Comparison of ENCODE assay signal across 16 mouse cellular contexts in the genomic region with DNA sequence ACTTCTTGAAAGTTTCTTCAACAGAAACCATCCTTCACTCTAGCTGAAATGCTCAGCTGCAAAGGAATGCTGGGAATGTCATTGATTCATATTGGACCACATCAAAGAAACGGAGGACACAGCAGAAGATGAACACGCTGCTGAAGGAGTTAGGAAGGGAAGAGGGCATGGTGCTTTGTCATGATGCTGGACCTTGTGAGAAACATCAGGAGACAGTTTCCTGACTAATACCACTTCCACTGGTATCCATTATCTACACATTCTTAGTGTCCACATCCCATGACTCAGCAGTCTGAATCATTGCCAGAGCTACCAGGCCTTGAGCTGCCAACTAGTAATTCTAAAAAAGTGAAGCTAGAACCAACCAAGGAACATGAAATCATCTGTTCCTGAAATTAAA. TPM values are rescaled to one million over a fixed set of nuclear protein-coding genes. Genes with fewer than 3 reads are reported as not detected.
DNase-seq lines count a peak whose midpoint lies in the region; ATAC-seq and TF ChIP-seq lines count a peak whose summit lies in the region.
"Had no signal": no experiment of that assay in that cellular context is flagged by ENCODE, and none has a peak within 500 bp of the region (broad histone marks: within the 10 kb centered on the region; RNA-seq: fewer than 3 reads in every experiment).

No protein-coding gene starts in this region.

- H3K36me3 ChIP-seq in megakaryocyte, embryonic 14.5 days (replicated peaks; ENCODE audit: low read length), result peaks cover 36% of the 10 kb centered on the region
- H3K36me3 ChIP-seq: intestine, embryonic 15.5 days; midbrain, embryonic 12.5 days had no signal

- H3K4me3 ChIP-seq in megakaryocyte, embryonic 14.5 days (replicated peaks), result peak overlapping the region; percentile 80
- H3K4me3 ChIP-seq in layer of hippocampus, adult 2 months, result no peak overlapping the region
- H3K4me3 ChIP-seq: erythroblast, embryonic 14.5 days; intestine, embryonic 15.5 days; midbrain, embryonic 12.5 days had no signal

- TF ChIP-seq CTCF in layer of hippocampus, adult 2 months (conservative IDR thresholded peaks at IDR 0.05), result no peak

- peaks cover 4% of the 10 kb centered on the region; the same call in 1 of the 2 replicates for H3K9me3 ChIP-seq in megakaryocyte, embryonic 14.5 days
- H3K9me3 ChIP-seq: intestine, embryonic 15.5 days; midbrain, embryonic 12.5 days had no signal

- H3K27ac ChIP-seq in layer of hippocampus, adult 2 months, result no peak overlapping the region
- H3K27ac ChIP-seq: intestine, embryonic 15.5 days; midbrain, embryonic 12.5 days had no signal

- DNase-seq in adrenal gland, adult (ENCODE audit: inconsistent age in 2 of 2, low spot score in 1 of 2), result peak; percentile 90 to 96
- no peak for DNase-seq in T-cell, adult 2 months (ENCODE audit: low spot score)
- no peak for DNase-seq in layer of hippocampus, adult 11-12 months (ENCODE audit: low spot score)
- DNase-seq in layer of hippocampus, adult 2 months (ENCODE audit: low spot score in 2 of 2), result no peak
- DNase-seq: B cell, adult 2 months; heart, adult 11 months; heart, postnatal 36 days; kidney, postnatal 36 days; lung, adult 2 months had no signal

- no peaks in the 10 kb centered on the region for H3K27me3 ChIP-seq in megakaryocyte, embryonic 14.5 days (replicated peaks)
- H3K27me3 ChIP-seq: intestine, embryonic 15.5 days; midbrain, embryonic 12.5 days had no signal

- no peak for ATAC-seq in megakaryocyte, adult 5-6 weeks (ENCODE audit: poor library complexity, severe bottlenecking)
- ATAC-seq in erythroblast, adult 5-6 weeks (replicated peaks; ENCODE audit: low FRiP score, poor library complexity, severe bottlenecking), result peak; percentile 81
- ATAC-seq in megakaryocyte-erythroid progenitor cell, adult 5-6 weeks (replicated peaks; ENCODE audit: low FRiP score, low TSS enrichment, poor library complexity, severe bottlenecking), result peak; percentile 36
- ATAC-seq: intestine, embryonic 15.5 days had no signal

- peaks cover 88% of the 10 kb centered on the region for H3K4me1 ChIP-seq in megakaryocyte, embryonic 14.5 days
- H3K4me1 ChIP-seq: intestine, embryonic 15.5 days; midbrain, embryonic 12.5 days had no signal

RNA-seq across cellular contexts. Expression of a gene that starts 41.8 kb away (rescaled TPM):
- polyA plus RNA-seq in megakaryocyte, embryonic 14.5 days (2012; ENCODE audit: insufficient read depth, low replicate concordance), result 3.0 TPM in 1 of 2 replicates, not detected in the other
- 20.9 and 24.9 TPM in 2 replicates for total RNA-seq in megakaryocyte, adult 5-6 weeks (2015)
- 21.1 and 23.3 TPM in 2 replicates for total RNA-seq in megakaryocyte, adult 5-6 weeks (2017)
- total RNA-seq in erythroblast, adult 5-6 weeks (2015; ENCODE audit: low replicate concordance), result 6.1 and 13.3 TPM in 2 replicates
- total RNA-seq in erythroblast, adult 5-6 weeks (2017; ENCODE audit: low replicate concordance), result 7.9 and 17.7 TPM in 2 replicates
- 15.8 and 22.0 TPM in 2 replicates for total RNA-seq in megakaryocyte-erythroid progenitor cell, adult 5-6 weeks (2014; fragmentation: Nextera tagmentation)
- 15.8 and 23.0 TPM in 2 replicates for total RNA-seq in megakaryocyte-erythroid progenitor cell, adult 5-6 weeks (2017)
- 10 to 100 TPM; 65.5 to 69.7 TPM for total RNA-seq in layer of hippocampus, adult 2 months (2021)

Comparison
In these comparisons a context has a peak if more than half of its experiments do, and no peak if none do; other contexts are left out.
1. DNase-seq: peak in adrenal gland, adult (2 of 2); none in T-cell, adult 2 months (single experiment), layer of hippocampus, adult 11-12 months (single experiment) and layer of hippocampus, adult 2 months (0 of 2).